ENCODE assay signal across 30 mouse cellular contexts in the genomic region with DNA sequence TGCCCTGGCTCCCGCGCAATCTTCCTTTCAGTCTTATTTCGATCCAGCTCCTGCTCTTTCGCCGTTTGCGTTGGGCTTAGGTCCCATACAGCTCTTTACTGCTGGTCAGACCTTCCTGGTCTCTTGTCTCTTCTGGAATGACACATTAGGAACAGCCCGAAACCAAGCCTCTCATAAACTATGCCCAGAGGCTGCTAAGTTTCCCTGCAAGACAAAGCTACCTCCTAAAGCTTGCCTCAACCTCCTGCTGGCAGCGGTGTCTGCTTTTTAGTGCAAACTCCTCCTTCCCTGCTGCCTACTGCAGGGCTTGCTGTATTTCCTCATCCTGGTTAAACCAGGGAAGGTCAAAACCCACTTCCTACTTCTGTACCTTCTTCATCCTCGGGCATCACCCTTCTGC. TPM values are rescaled to one million over a fixed set of nuclear protein-coding genes. Genes with fewer than 3 reads are reported as not detected.
DNase-seq lines count a peak whose midpoint lies in the region; ATAC-seq and TF ChIP-seq lines count a peak whose summit lies in the region.
"Had no signal": no experiment of that assay in that cellular context is flagged by ENCODE, and none has a peak within 500 bp of the region (broad histone marks: within the 10 kb centered on the region; RNA-seq: fewer than 3 reads in every experiment).

No protein-coding gene starts in this region.

- no peaks in the 10 kb centered on the region for H3K27me3 ChIP-seq in E14TG2a.4 (ENCODE audit: insufficient read depth, low read length)
- no peaks in the 10 kb centered on the region for H3K27me3 ChIP-seq in forebrain, postnatal 0 days (ENCODE audit: insufficient read depth, low read length)
- H3K27me3 ChIP-seq: CH12.LX; embryonic facial prominence, embryonic 13.5 days; embryonic facial prominence, embryonic 15.5 days; forebrain, embryonic 12.5 days had no signal

- no peak for TF ChIP-seq CTCF in E14TG2a.4 (conservative IDR thresholded peaks at IDR 0.05; ENCODE audit: low read length)
- no peak for TF ChIP-seq CTCF in forebrain, postnatal 0 days (IDR thresholded peaks at IDR 0.05; ENCODE audit: low read depth)

- in situ Hi-C loops in ES-E14 (cut with MboI; ENCODE audit: low sequenced_read_pairs in 2 of 2, unreplicated experiment in 2 of 2) = no loop called here

- H3K4me2 ChIP-seq in forebrain, postnatal 0 days (ENCODE audit: low read depth) = no peak overlapping the region
- H3K4me2 ChIP-seq: embryonic facial prominence, embryonic 13.5 days; embryonic facial prominence, embryonic 15.5 days; forebrain, embryonic 12.5 days had no signal

- H3K4me3 ChIP-seq in E14TG2a.4 (replicated peaks; ENCODE audit: low read length) (peak overlapping the region; percentile 41), ES-E14 (ENCODE audit: insufficient read depth in 1 of 2, low read depth in 1 of 2, low read length in 2 of 2, poor library complexity in 1 of 2, severe bottlenecking in 1 of 2) (peak overlapping the region in 1 of 2 experiments; percentile 14; a peak in 1 of 4 replicates)
- no peak overlapping the region for H3K4me3 ChIP-seq in forebrain, postnatal 0 days (ENCODE audit: low read depth, low read length)
- H3K4me3 ChIP-seq: embryonic facial prominence, embryonic 13.5 days; embryonic facial prominence, embryonic 15.5 days; erythroblast, embryonic 14.5 days; forebrain, embryonic 10.5 days; forebrain, embryonic 12.5 days had no signal

- H3K27ac ChIP-seq in ES-E14 (ENCODE audit: insufficient read depth, low read depth, low read length, poor library complexity, severe bottlenecking) = peak overlapping the region; percentile 4; the same call in 1 of the 2 replicates
- no peak overlapping the region for H3K27ac ChIP-seq in forebrain, postnatal 0 days (ENCODE audit: low read depth, low read length)
- H3K27ac ChIP-seq: embryonic facial prominence, embryonic 13.5 days; embryonic facial prominence, embryonic 15.5 days; forebrain, embryonic 10.5 days; forebrain, embryonic 12.5 days had no signal

- intact Hi-C loops in heart, postnatal 14 days (cut with DNase I) = no loop called here

- H3K4me1 ChIP-seq in E14TG2a.4 (replicated peaks; ENCODE audit: low read depth, low read length) (peaks cover 81% of the 10 kb centered on the region), ES-E14 (ENCODE audit: control insufficient read depth in 2 of 2, insufficient read depth in 2 of 2, low read length in 2 of 2, poor library complexity in 1 of 2) (peaks cover 9 to 12% of the 10 kb centered on the region in 2 experiments)
- H3K4me1 ChIP-seq in forebrain, postnatal 0 days (ENCODE audit: insufficient read depth) = no peaks in the 10 kb centered on the region

- peak; percentile 42; the same call in 1 of the 2 replicates for ATAC-seq in megakaryocyte, adult 5-6 weeks (ENCODE audit: poor library complexity, severe bottlenecking)
- no peak for ATAC-seq in inflammation-experienced regulatory T-cells, adult 6 months
- ATAC-seq in forebrain, postnatal 0 days = no peak
- ATAC-seq: CD4-positive, CD25-positive, alpha-beta regulatory T cell, adult 4 months; forebrain, embryonic 14.5 days; forebrain, embryonic 16.5 days had no signal

- H3K9me3 ChIP-seq in E14TG2a.4 (ENCODE audit: low read length) (no peaks in the 10 kb centered on the region), ES-E14 (ENCODE audit: control insufficient read depth, insufficient read depth, low read depth, low read length) (no peaks in the 10 kb centered on the region)
- no peaks in the 10 kb centered on the region for H3K9me3 ChIP-seq in forebrain, postnatal 0 days (ENCODE audit: low read length)
- H3K9me3 ChIP-seq: embryonic facial prominence, embryonic 13.5 days; embryonic facial prominence, embryonic 15.5 days; forebrain, embryonic 10.5 days; forebrain, embryonic 12.5 days had no signal

- no peak for DNase-seq in ES-E14 (ENCODE audit: low read depth, low spot score)
- peak; percentile 73 for DNase-seq in ZHBTc4 (ENCODE audit: low read depth, low spot score)
- no peak for DNase-seq in heart, postnatal 14 days
- no peak for DNase-seq in thymus, adult 18-20 months
- DNase-seq in forebrain, postnatal 0 days = no peak
- DNase-seq: adrenal gland, adult 2 months; adrenal gland, postnatal 10 days; adrenal gland, postnatal 25 days; B cell, adult 2 months; cerebellum, adult 11 months; cerebellum, adult 18-20 months; cerebellum, adult 8-10 months; cerebellum, adult 9-11 months; cerebellum, postnatal 14 days; cerebellum, postnatal 36 days; embryo, embryonic 11 days had no signal

- H3K9ac ChIP-seq in ES-E14 (ENCODE audit: insufficient read depth, low read depth, low read length, poor library complexity, severe bottlenecking) = peak overlapping the region; percentile 31; the same call in 1 of the 2 replicates
- no peak overlapping the region for H3K9ac ChIP-seq in forebrain, postnatal 0 days
- H3K9ac ChIP-seq: embryonic facial prominence, embryonic 13.5 days; embryonic facial prominence, embryonic 15.5 days; forebrain, embryonic 12.5 days had no signal

- 72% methylated on average over 9 of the region's 9 CpGs for WGBS in forebrain, postnatal 0 days

- H3K36me3 ChIP-seq in E14TG2a.4 (ENCODE audit: insufficient read depth, low read length) (no peaks in the 10 kb centered on the region), ES-E14 (ENCODE audit: control insufficient read depth, insufficient read depth, low read length, poor library complexity, severe bottlenecking) (no peaks in the 10 kb centered on the region)
- no peaks in the 10 kb centered on the region for H3K36me3 ChIP-seq in forebrain, postnatal 0 days (ENCODE audit: insufficient read depth)
- H3K36me3 ChIP-seq: embryonic facial prominence, embryonic 13.5 days; embryonic facial prominence, embryonic 15.5 days; forebrain, embryonic 10.5 days; forebrain, embryonic 12.5 days had no signal

TF ChIP-seq in ES-E14, 5 proteins besides CTCF, POLR2A, EP300 and RAD21:
- no peak for TF ChIP-seq MAFK (IDR thresholded peaks at IDR 0.05; ENCODE audit: insufficient read depth, low read depth, low read length)
- TF ChIP-seq ZC3H11A (IDR thresholded peaks at IDR 0.05; ENCODE audit: borderline replicate concordance, low read depth, low read length) = no peak
- no peak for TF ChIP-seq HCFC1 (IDR thresholded peaks at IDR 0.05; ENCODE audit: borderline replicate concordance, insufficient read depth, low read length)
- TF ChIP-seq CHD2 (IDR thresholded peaks at IDR 0.05; ENCODE audit: low read depth, low read length) = no peak
- TF ChIP-seq ZNF384 (IDR thresholded peaks at IDR 0.05; ENCODE audit: low read depth, low read length) = no peak

RNA-seq across cellular contexts. Expression of gene Rest, which starts 15.2 kb away (rescaled TPM):
- 108 and 120 TPM in 2 replicates for total RNA-seq in ES-E14 (2012; rRNA removed)
- 19.9 and 21.1 TPM in 2 replicates for total RNA-seq in megakaryocyte, adult 5-6 weeks (2015)
- total RNA-seq in megakaryocyte, adult 5-6 weeks (2017) = 31.5 and 37.9 TPM in 2 replicates
- total RNA-seq in heart, postnatal 14 days (2021) = 10 to 100 TPM; 17.4 to 18.1 TPM
- polyA plus RNA-seq in inflammation-experienced regulatory T-cells, adult 6 months (2017; shearing (Covaris generic)) = 10 to 100 TPM; 11.8 to 18.0 (median 17.7) TPM
- 5.2 and 8.3 TPM in 2 replicates for total RNA-seq in forebrain, postnatal 0 days (2014; rRNA removed)
- polyA plus RNA-seq in forebrain, postnatal 0 days (2015; fragmentation: Nextera tagmentation; extraction: Ambion mirVana) = 2.2 and 3.1 TPM in 2 replicates

RNA-seq across cellular contexts. Expression of gene Spink2, which starts 38.8 kb away (rescaled TPM):
- 0.48 and 0.98 TPM in 2 replicates for total RNA-seq in ES-E14 (2012; rRNA removed)
- 2.2 and 4.9 TPM in 2 replicates for total RNA-seq in megakaryocyte, adult 5-6 weeks (2015)
- total RNA-seq in megakaryocyte, adult 5-6 weeks (2017) = 3.3 and 5.4 TPM in 2 replicates
- under 1 TPM in 1 of 2 experiments, not detected in 1; 0.37 TPM for total RNA-seq in heart, postnatal 14 days (2021)
- under 1 TPM in 1 of 3 experiments, not detected in 2; 0.63 TPM for polyA plus RNA-seq in inflammation-experienced regulatory T-cells, adult 6 months (2017; shearing (Covaris generic))
- not detected in 2 replicates for total RNA-seq in forebrain, postnatal 0 days (2014; rRNA removed)
- polyA plus RNA-seq in forebrain, postnatal 0 days (2015; fragmentation: Nextera tagmentation; extraction: Ambion mirVana) = 0.88 and 2.0 TPM in 2 replicates
- total RNA-seq: adrenal gland, postnatal 25 days; common myeloid progenitor, adult 5-6 weeks; MEL had no signal
- polyA plus RNA-seq: adrenal gland, adult 2 months; CD4-positive, CD25-positive, alpha-beta regulatory T cell, adult 4 months; erythroblast, embryonic 14.5 days had no signal

RNA-seq across cellular contexts. Expression of gene Noa1, which starts 59.8 kb away (rescaled TPM):
- 19.6 and 30.8 TPM in 2 replicates for total RNA-seq in ES-E14 (2012; rRNA removed)
- 18.0 and 24.7 TPM in 2 replicates for total RNA-seq in megakaryocyte, adult 5-6 weeks (2015)
- total RNA-seq in megakaryocyte, adult 5-6 weeks (2017) = 10.2 and 15.8 TPM in 2 replicates
- 10 to 100 TPM; 18.0 to 21.0 TPM for total RNA-seq in heart, postnatal 14 days (2021)
- 1 to 10 TPM; 4.3 to 6.2 (median 4.8) TPM for polyA plus RNA-seq in inflammation-experienced regulatory T-cells, adult 6 months (2017; shearing (Covaris generic))
- total RNA-seq in forebrain, postnatal 0 days (2014; rRNA removed) = 16.2 and 18.6 TPM in 2 replicates
- polyA plus RNA-seq in forebrain, postnatal 0 days (2015; fragmentation: Nextera tagmentation; extraction: Ambion mirVana) = 32.5 and 36.6 TPM in 2 replicates

RNA-seq across cellular contexts. Expression of gene Polr2b, which starts 59.9 kb away (rescaled TPM):
- total RNA-seq in ES-E14 (2012; rRNA removed) = 151 and 184 TPM in 2 replicates
- total RNA-seq in megakaryocyte, adult 5-6 weeks (2015) = 60.9 and 79.2 TPM in 2 replicates
- 100 and 101 TPM in 2 replicates for total RNA-seq in megakaryocyte, adult 5-6 weeks (2017)
- total RNA-seq in heart, postnatal 14 days (2021) = 10 to 100 TPM; 31.5 to 31.8 TPM
- 10 to 100 TPM; 51.5 to 53.3 (median 51.6) TPM for polyA plus RNA-seq in inflammation-experienced regulatory T-cells, adult 6 months (2017; shearing (Covaris generic))
- total RNA-seq in forebrain, postnatal 0 days (2014; rRNA removed) = 76.2 and 97.5 TPM in 2 replicates
- 50.7 and 53.2 TPM in 2 replicates for polyA plus RNA-seq in forebrain, postnatal 0 days (2015; fragmentation: Nextera tagmentation; extraction: Ambion mirVana)
